Mouse (Mus musculus) megakaryocyte, embryonic 14.5 days (primary cell): ENCODE measurements at regions not wholly inside any gene's neighbourhood (a gene's known extent, or its start where the extent isn't known, plus 50 kb on each side); places are given as distances from the start of the nearest gene placed in this dataset.

Source experiments
- H3K27me3 ChIP-seq: replicated peaks from 2 replicates; pipeline ENCODE3; 2012; ENCODE audit warnings: inconsistent platforms
- H3K36me3 ChIP-seq: replicated peaks from 2 replicates; pipeline ENCODE3; 2012; ENCODE audit warnings: low read length, inconsistent platforms, mixed read lengths
- H3K4me1 ChIP-seq: 2 replicates; pipeline ENCODE4 v1.6.1; 2012; ENCODE audit warnings: inconsistent platforms
- H3K4me3 ChIP-seq: replicated peaks from 2 replicates; pipeline ENCODE3; 2012; ENCODE audit warnings: moderate library complexity, mild to moderate bottlenecking, inconsistent platforms
- H3K9me3 ChIP-seq: 2 replicates; pipeline ENCODE4 v1.6.1; 2012; ENCODE audit warnings: inconsistent platforms
- FLI1 ChIP-seq: IDR thresholded peaks from 2 replicates; pipeline ENCODE4 v1.6.1; 2012; ENCODE audit warnings: low read length, inconsistent platforms, mixed read lengths
- GATA1 ChIP-seq: IDR thresholded peaks from 3 replicates; pipeline ENCODE4 v1.6.1; 2012; ENCODE audit warnings: mixed read lengths, low read length, inconsistent platforms, borderline replicate concordance

DNA sequence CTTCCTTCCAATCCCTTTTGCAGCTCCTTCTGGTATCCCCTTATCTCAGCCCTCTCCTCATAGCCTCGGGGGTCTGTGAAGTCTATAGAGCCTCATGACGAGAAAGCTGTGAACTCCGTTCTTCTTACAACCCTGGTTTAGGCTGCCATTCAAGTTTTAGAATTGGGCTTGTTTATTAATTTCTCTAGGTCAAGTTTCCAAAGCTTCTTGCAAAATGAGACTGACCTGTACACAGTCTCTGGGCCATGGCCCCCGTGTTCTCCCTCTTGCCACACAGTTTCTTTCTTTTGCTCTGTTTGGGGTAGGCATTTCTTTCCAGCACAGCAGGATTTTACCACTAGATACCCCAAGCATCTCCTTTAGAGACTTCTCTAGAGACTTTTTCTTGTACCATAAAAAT is 322.0 kb upstream of the Zeb2 start:
- Histone ChIP-seq H3K36me3 (peaks cover 17% of the 10 kb centered on the region), H3K27me3 (no peaks in the 10 kb centered on the region), H3K4me1 (peaks cover 55% of the 10 kb centered on the region), H3K9me3 (peaks cover 3% of the 10 kb centered on the region; the same call in 1 of the 2 replicates), H3K4me3 (no peak overlapping the region)
- TF ChIP-seq GATA1: no peak
- no peak for TF ChIP-seq FLI1

DNA sequence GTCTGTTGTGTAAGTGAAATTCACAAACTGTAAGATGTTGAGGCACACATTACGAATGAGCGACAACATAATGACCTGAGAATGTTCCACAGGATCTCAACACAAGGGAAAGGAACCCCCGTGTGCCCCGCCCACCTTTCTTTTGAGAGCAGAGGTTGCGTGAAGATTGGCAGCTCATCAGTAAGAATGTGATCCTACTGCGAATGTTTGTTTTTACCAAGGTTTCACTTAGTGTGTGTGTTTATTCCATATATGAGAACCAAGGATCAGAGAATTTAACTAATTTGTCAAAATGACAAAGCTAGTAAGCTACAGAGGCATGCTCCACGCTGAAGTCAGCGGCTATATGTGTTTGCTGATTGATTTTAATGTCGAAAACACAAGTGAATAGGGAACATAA is 321.5 kb upstream of the Zeb2 start:
- Histone ChIP-seq H3K9me3 (peaks cover 2% of the 10 kb centered on the region; the same call in 1 of the 2 replicates), H3K27me3 (no peaks in the 10 kb centered on the region), H3K36me3 (peaks cover 16% of the 10 kb centered on the region), H3K4me3 (no peak overlapping the region), H3K4me1 (peaks cover 59% of the 10 kb centered on the region)
- no peak for TF ChIP-seq FLI1
- TF ChIP-seq GATA1: no peak

- peaks cover 77% of the 10 kb centered on the region for H3K4me1 ChIP-seq
- H3K4me3 ChIP-seq: no peak overlapping the region
- H3K27me3 ChIP-seq: no peaks in the 10 kb centered on the region
- TF ChIP-seq FLI1: no peak
- TF ChIP-seq GATA1: no peak
- H3K36me3 ChIP-seq: peaks cover 5% of the 10 kb centered on the region
- no peaks in the 10 kb centered on the region for H3K9me3 ChIP-seq
Observed at GRCm38 (mm10) chr2:45435261-45435980, 318.2 kb upstream of the Zeb2 start.

- no peaks in the 10 kb centered on the region for H3K9me3 ChIP-seq
- H3K36me3 ChIP-seq: peaks cover 5% of the 10 kb centered on the region
- no peaks in the 10 kb centered on the region for H3K27me3 ChIP-seq
- H3K4me1 ChIP-seq: peaks cover 77% of the 10 kb centered on the region
- no peak for TF ChIP-seq GATA1
- TF ChIP-seq FLI1: no peak
- peak overlapping the region; percentile 29 for H3K4me3 ChIP-seq
Observed at GRCm38 (mm10) chr2:45434789-45435188, 317.6 kb upstream of the Zeb2 start.

DNA sequence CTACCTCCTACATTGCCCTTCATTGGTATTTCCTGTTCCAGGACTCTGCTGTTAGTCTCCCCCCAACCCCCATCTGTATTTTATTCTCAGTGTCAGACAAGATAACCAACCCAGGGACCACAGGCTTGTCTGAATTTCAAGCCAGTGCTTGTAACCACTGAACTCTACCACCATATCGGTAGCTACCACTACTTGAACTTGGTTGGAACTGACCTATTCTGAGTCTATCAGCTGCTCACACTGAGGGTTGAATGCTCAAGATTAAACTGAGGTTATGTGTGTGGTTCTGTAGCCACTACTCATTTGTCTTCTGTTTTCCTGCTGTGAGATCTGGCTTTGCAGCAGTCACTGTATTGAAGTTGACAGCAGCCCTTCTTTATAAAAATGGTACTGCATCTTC is 317.0 kb upstream of the Zeb2 start:
- peaks cover 5% of the 10 kb centered on the region for H3K36me3 ChIP-seq
- H3K4me3 ChIP-seq: peak overlapping the region; percentile 78
- H3K4me1 ChIP-seq: peaks cover 74% of the 10 kb centered on the region
- TF ChIP-seq FLI1 (no peak), GATA1 (peak; percentile 96)
- H3K27me3 ChIP-seq: no peaks in the 10 kb centered on the region
- H3K9me3 ChIP-seq: no peaks in the 10 kb centered on the region

- peaks cover 5% of the 10 kb centered on the region for H3K36me3 ChIP-seq
- H3K4me1 ChIP-seq: peaks cover 54% of the 10 kb centered on the region
Observed at GRCm38 (mm10) chr2:45431366-45431765, 314.2 kb upstream of the Zeb2 start.

DNA sequence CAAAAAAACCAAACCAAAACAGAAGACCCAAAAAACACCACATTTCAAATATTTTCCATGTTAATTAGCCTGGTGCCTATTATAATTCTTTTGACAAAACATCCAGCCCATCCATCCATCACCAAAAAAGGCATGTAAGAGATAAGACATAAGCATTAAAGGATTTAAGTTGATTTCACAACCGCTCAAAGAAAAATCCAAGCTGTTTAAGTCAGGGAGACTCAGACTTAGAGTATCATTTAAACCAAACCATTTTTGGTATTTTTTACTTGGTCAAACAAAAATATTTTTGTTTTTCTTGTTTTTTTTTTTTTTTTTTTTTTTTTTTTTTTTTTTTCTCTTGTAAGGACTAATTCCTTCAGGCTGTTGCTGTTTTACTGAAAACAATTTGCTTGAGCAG is 304.6 kb upstream of the Zeb2 start:
- no peak for TF ChIP-seq GATA1
- no peak for TF ChIP-seq FLI1
- no peaks in the 10 kb centered on the region for H3K9me3 ChIP-seq
- H3K27me3 ChIP-seq: no peaks in the 10 kb centered on the region
- no peak overlapping the region for H3K4me3 ChIP-seq
- no peaks in the 10 kb centered on the region for H3K36me3 ChIP-seq
- H3K4me1 ChIP-seq: peaks cover 25% of the 10 kb centered on the region

More at GRCm38 (mm10) chr2:45431366-45431765, 314.2 kb upstream of the Zeb2 start:
- Histone ChIP-seq H3K9me3 (no peaks in the 10 kb centered on the region), H3K4me3 (no peak overlapping the region), H3K27me3 (no peaks in the 10 kb centered on the region)
- TF ChIP-seq FLI1 (no peak), GATA1 (no peak)

DNA sequence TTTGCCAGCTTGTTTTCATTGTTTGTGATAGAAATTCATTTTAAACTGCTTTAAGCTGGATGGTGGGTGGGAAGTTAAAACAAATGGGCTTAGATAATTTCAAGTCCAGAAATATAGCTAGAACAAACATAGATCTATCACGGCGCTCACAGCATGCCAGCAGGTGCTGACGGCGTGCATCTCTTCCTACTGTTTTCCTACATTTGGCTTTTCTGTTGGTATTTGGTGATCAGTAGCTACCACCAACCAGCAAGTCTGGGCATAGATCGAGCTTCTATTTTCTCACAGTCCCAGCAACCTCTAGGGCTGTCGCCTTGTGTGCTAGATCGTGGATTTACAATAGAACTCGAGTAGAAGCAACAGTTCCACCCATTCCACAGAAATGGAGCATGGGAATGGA is 290.9 kb upstream of the Zeb2 start:
- no peaks in the 10 kb centered on the region for H3K27me3 ChIP-seq
- TF ChIP-seq FLI1: no peak
- no peak for TF ChIP-seq GATA1
- H3K36me3 ChIP-seq: no peaks in the 10 kb centered on the region
- H3K4me3 ChIP-seq: no peak overlapping the region
- peaks cover 19% of the 10 kb centered on the region for H3K4me1 ChIP-seq
- H3K9me3 ChIP-seq: no peaks in the 10 kb centered on the region

GRCm38 (mm10) chr2:45389902-45390492 is 272.8 kb upstream of the Zeb2 start:
- Histone ChIP-seq H3K4me1 (peaks cover 4% of the 10 kb centered on the region; the same call in 1 of the 2 replicates), H3K27me3 (no peaks in the 10 kb centered on the region), H3K9me3 (0 out of 2 replicates have a peak, but pooled peaks cover under 1% of the 10 kb centered on the region), H3K4me3 (no peak overlapping the region), H3K36me3 (peaks cover under 1% of the 10 kb centered on the region)
- no peak for TF ChIP-seq FLI1
- TF ChIP-seq GATA1: no peak

- Histone ChIP-seq H3K9me3 (peaks cover 2% of the 10 kb centered on the region; the same call in 1 of the 2 replicates), H3K4me1 (peaks cover 8% of the 10 kb centered on the region), H3K27me3 (no peaks in the 10 kb centered on the region), H3K4me3 (no peak overlapping the region), H3K36me3 (no peaks in the 10 kb centered on the region)
- no peak for TF ChIP-seq FLI1
- no peak for TF ChIP-seq GATA1
Observed at GRCm38 (mm10) chr2:45371268-45371667, 254.1 kb upstream of the Zeb2 start.
